Mouse (Mus musculus) heart, embryonic 13.5 days (tissue): Measurements from ENCODE around the gene Ppp3ca. TPM values are rescaled to one million over a fixed set of nuclear protein-coding genes. Genes with fewer than 3 reads are reported as not detected.

Experiments
- ATAC-seq: fragments of 200-750 bp; cut with Nextera tagmentation; 2 replicates; pipeline ENCODE4 v1.8.0; 2017; ENCODE audit warnings: moderate TSS enrichment; ENCODE audit not compliant: insufficient number of reproducible peaks, low FRiP score, low TSS enrichment; ENCODE audit errors: extremely low read depth
- H3K27ac ChIP-seq: fragments of 300-500 bp; sonication (generic); replicated peaks from 2 replicates; pipeline ENCODE4 v1.5.1; 2015; ENCODE audit warnings: moderate library complexity, mild to moderate bottlenecking, inconsistent platforms
- H3K27me3 ChIP-seq: fragments of 300-500 bp; sonication (generic); replicated peaks from 2 replicates; pipeline ENCODE4 v1.6.1; 2015; ENCODE audit warnings: mild to moderate bottlenecking, inconsistent platforms
- H3K36me3 ChIP-seq: fragments of 300-500 bp; sonication (generic); 2 replicates; pipeline ENCODE4 v1.6.1; 2015; ENCODE audit warnings: mild to moderate bottlenecking, inconsistent platforms
- H3K4me1 ChIP-seq: fragments of 300-500 bp; sonication (generic); 2 replicates; pipeline ENCODE4 v1.6.1; 2015; ENCODE audit warnings: inconsistent platforms
- H3K4me2 ChIP-seq: fragments of 300-500 bp; sonication (generic); 2 replicates; pipeline ENCODE4 v1.6.1; 2015; ENCODE audit warnings: inconsistent platforms, mild to moderate bottlenecking, moderate library complexity
- H3K4me3 ChIP-seq: fragments of 300-500 bp; sonication (generic); 2 replicates; pipeline ENCODE4 v1.5.1; 2015; ENCODE audit warnings: moderate library complexity, mild to moderate bottlenecking, inconsistent platforms
- H3K9ac ChIP-seq: fragments of 300-500 bp; sonication (generic); 2 replicates; pipeline ENCODE4 v1.6.1; 2015; ENCODE audit warnings: inconsistent platforms, mild to moderate bottlenecking, moderate library complexity
- H3K9me3 ChIP-seq: fragments of 300-500 bp; sonication (generic); 2 replicates; pipeline ENCODE4 v1.6.1; 2016; ENCODE audit warnings: inconsistent platforms
- WGBS: fragments of 180-500 bp; shearing (Covaris S2); methylation state at CpG from one replicate; pipeline ENCODE4 v1.1.7; 2015; ENCODE audit warnings: mixed read lengths; 5-methylcytosine and 5-hydroxymethylcytosine counted together
- polyA plus RNA-seq: library from polyadenylated mRNA; unstranded; fragments of >200 nt; fragmentation: Nextera tagmentation; extraction: Ambion mirVana; gene quantifications from 2 replicates; pipeline ENCODE4 v1.2.1, GENCODE M21; 2015

Ppp3ca gene
- polyA plus RNA-seq, 1 experiment from 2014 or later: 44.2 TPM

GRCm38 (mm10) chr3:136818997-136819396 lies 149.1 kb downstream of the Ppp3ca start:
- H3K27me3 ChIP-seq: no peaks in the 10 kb centered on the region
- H3K9me3 ChIP-seq: no peaks in the 10 kb centered on the region
- H3K36me3 ChIP-seq: peaks cover 5% of the 10 kb centered on the region; the same call in 1 of the 2 replicates
- ATAC-seq: no peak
- no peak overlapping the region for H3K4me2 ChIP-seq
- no peak overlapping the region for H3K27ac ChIP-seq
- no peak overlapping the region for H3K4me3 ChIP-seq
- H3K9ac ChIP-seq: no peak overlapping the region
- peaks cover 24% of the 10 kb centered on the region for H3K4me1 ChIP-seq
- WGBS: 38% methylated on average over 5 of the region's 5 CpGs

GRCm38 (mm10) chr3:136821039-136821438 lies 151.1 kb downstream of the Ppp3ca start:
- ATAC-seq: no peak
- Histone ChIP-seq H3K9ac (no peak overlapping the region), H3K4me3 (no peak overlapping the region), H3K4me2 (no peak overlapping the region), H3K4me1 (peaks cover 11% of the 10 kb centered on the region), H3K27me3 (no peaks in the 10 kb centered on the region), H3K27ac (no peak overlapping the region), H3K9me3 (no peaks in the 10 kb centered on the region), H3K36me3 (peaks cover 6% of the 10 kb centered on the region; the same call in 1 of the 2 replicates)
- WGBS: 70% methylated on average over 3 of the region's 3 CpGs

GRCm38 (mm10) chr3:136821993-136822392 lies 152.1 kb downstream of the Ppp3ca start:
- ATAC-seq: no peak
- Histone ChIP-seq H3K4me2 (no peak overlapping the region), H3K9me3 (no peaks in the 10 kb centered on the region), H3K27me3 (no peaks in the 10 kb centered on the region), H3K9ac (no peak overlapping the region), H3K36me3 (peaks cover 6% of the 10 kb centered on the region; the same call in 1 of the 2 replicates), H3K4me1 (peaks cover 7% of the 10 kb centered on the region; the same call in 1 of the 2 replicates), H3K27ac (no peak overlapping the region), H3K4me3 (no peak overlapping the region)
- WGBS: 74% methylated on average over 2 of the region's 2 CpGs

GRCm38 (mm10) chr3:136822431-136822830 lies 152.5 kb downstream of the Ppp3ca start:
- Histone ChIP-seq H3K9ac (no peak overlapping the region), H3K27me3 (no peaks in the 10 kb centered on the region), H3K4me1 (peaks cover 7% of the 10 kb centered on the region; the same call in 1 of the 2 replicates), H3K9me3 (no peaks in the 10 kb centered on the region), H3K36me3 (peaks cover 6% of the 10 kb centered on the region; the same call in 1 of the 2 replicates), H3K4me2 (no peak overlapping the region), H3K4me3 (no peak overlapping the region), H3K27ac (no peak overlapping the region)
- 80% methylated on average over 2 of the region's 2 CpGs for WGBS
- no peak for ATAC-seq

GRCm38 (mm10) chr3:136828451-136828850 lies 158.5 kb downstream of the Ppp3ca start:
- ATAC-seq: no peak
- Histone ChIP-seq H3K27me3 (no peaks in the 10 kb centered on the region), H3K27ac (no peak overlapping the region), H3K4me3 (no peak overlapping the region), H3K4me1 (peaks cover 14% of the 10 kb centered on the region), H3K4me2 (no peak overlapping the region), H3K9ac (no peak overlapping the region), H3K36me3 (peaks cover 6% of the 10 kb centered on the region; the same call in 1 of the 2 replicates), H3K9me3 (no peaks in the 10 kb centered on the region)
- 71% methylated on average over 2 of the region's 2 CpGs for WGBS

- no peak for ATAC-seq
- Histone ChIP-seq H3K27ac (no peak overlapping the region), H3K27me3 (no peaks in the 10 kb centered on the region), H3K4me2 (no peak overlapping the region), H3K4me3 (no peak overlapping the region), H3K36me3 (no peaks in the 10 kb centered on the region), H3K9ac (no peak overlapping the region), H3K4me1 (peaks cover 20% of the 10 kb centered on the region), H3K9me3 (no peaks in the 10 kb centered on the region)
- WGBS: 85% methylated on average over 5 of the region's 5 CpGs
These were observed 159.2 kb downstream of the Ppp3ca start for GRCm38 (mm10) chr3:136829109-136829508.

- Histone ChIP-seq H3K4me3 (no peak overlapping the region), H3K4me1 (peaks cover 36% of the 10 kb centered on the region), H3K36me3 (no peaks in the 10 kb centered on the region), H3K27me3 (no peaks in the 10 kb centered on the region), H3K27ac (no peak overlapping the region), H3K9me3 (no peaks in the 10 kb centered on the region), H3K4me2 (no peak overlapping the region), H3K9ac (no peak overlapping the region)
- 68% methylated on average over 12 of the region's 12 CpGs for WGBS
- ATAC-seq: no peak
These were observed 160.8 kb downstream of the Ppp3ca start for GRCm38 (mm10) chr3:136830687-136831220.

- no peak overlapping the region for H3K9ac ChIP-seq
- H3K9me3 ChIP-seq: no peaks in the 10 kb centered on the region
- WGBS: 58% methylated on average over 11 of the region's 11 CpGs
- no peaks in the 10 kb centered on the region for H3K27me3 ChIP-seq
- no peak for ATAC-seq
- H3K4me3 ChIP-seq: peak overlapping the region; percentile 9; the same call in 1 of the 2 replicates
- H3K4me2 ChIP-seq: peak overlapping the region; percentile 48
- H3K4me1 ChIP-seq: peaks cover 50% of the 10 kb centered on the region
- H3K27ac ChIP-seq: no peak overlapping the region
- no peaks in the 10 kb centered on the region for H3K36me3 ChIP-seq
These were observed 163.2 kb downstream of the Ppp3ca start for GRCm38 (mm10) chr3:136833003-136833745.

- ATAC-seq: no peak
- H3K9ac ChIP-seq: peak overlapping the region; percentile 50; the same call in 1 of the 2 replicates
These were observed 164.0 kb downstream of the Ppp3ca start for GRCm38 (mm10) chr3:136833893-136834292.

GRCm38 (mm10) chr3:136835851-136836250 lies 165.9 kb downstream of the Ppp3ca start:
- no peaks in the 10 kb centered on the region for H3K27me3 ChIP-seq
- no peaks in the 10 kb centered on the region for H3K9me3 ChIP-seq
- no peaks in the 10 kb centered on the region for H3K36me3 ChIP-seq
- H3K4me2 ChIP-seq: peak overlapping the region; percentile 53
- no peak for ATAC-seq
- H3K27ac ChIP-seq: peak overlapping the region; percentile 73
- H3K4me1 ChIP-seq: peaks cover 54% of the 10 kb centered on the region
- WGBS: 26% methylated on average over 9 of the region's 9 CpGs
- no peak overlapping the region for H3K4me3 ChIP-seq
- H3K9ac ChIP-seq: no peak overlapping the region

More at GRCm38 (mm10) chr3:136833893-136834292, 164.0 kb downstream of the Ppp3ca start:
- Histone ChIP-seq H3K4me2 (peak overlapping the region; percentile 48), H3K4me3 (peak overlapping the region; percentile 9), H3K36me3 (no peaks in the 10 kb centered on the region), H3K4me1 (peaks cover 51% of the 10 kb centered on the region), H3K27ac (peak overlapping the region; percentile 45; the same call in 1 of the 2 replicates), H3K27me3 (no peaks in the 10 kb centered on the region), H3K9me3 (no peaks in the 10 kb centered on the region)
- WGBS: 10% methylated on average over 4 of the region's 5 CpGs

GRCm38 (mm10) chr3:136836319-136837193 lies 166.6 kb downstream of the Ppp3ca start:
- H3K4me3 ChIP-seq: no peak overlapping the region
- WGBS: 15% methylated on average over 17 of the region's 17 CpGs
- peak overlapping the region; percentile 73 for H3K27ac ChIP-seq
- H3K9me3 ChIP-seq: no peaks in the 10 kb centered on the region
- peak overlapping the region; percentile 28; the same call in 1 of the 2 replicates for H3K9ac ChIP-seq
- peak overlapping the region; percentile 53 for H3K4me2 ChIP-seq
- no peak; the same call in 1 of the 2 replicates for ATAC-seq
- no peaks in the 10 kb centered on the region for H3K27me3 ChIP-seq
- peaks cover 47% of the 10 kb centered on the region for H3K4me1 ChIP-seq
- no peaks in the 10 kb centered on the region for H3K36me3 ChIP-seq
